Mouse (Mus musculus) gonadal fat pad, adult 2 months (tissue): Measurements from ENCODE around the gene Adcy2. TPM values are rescaled to one million over a fixed set of nuclear protein-coding genes. Genes with fewer than 3 reads are reported as not detected.
A peak's percentile ranks its signal among the peaks of the same experiment; 100 is the strongest.

Experiments used
- DNase-seq: peaks from one replicate; pipeline ENCODE4 v3.0.0-alpha.2; 2012; ENCODE audit warnings: low read depth
- polyA plus RNA-seq: library from polyadenylated mRNA; depleted of rRNA; stranded (reverse); fragments of >200 nt; gene quantifications from 2 replicates; pipeline ENCODE4 v1.2.3, GENCODE M21; 2012

The Adcy2 gene
- polyA plus RNA-seq, 1 experiment, result 0.65 TPM

- DNase-seq, result no peak
Observed at GRCm38 (mm10) chr13:68627041-68627440, 372.3 kb downstream of the Adcy2 start.

- no peak for DNase-seq
Observed at GRCm38 (mm10) chr13:68622792-68623191, 376.5 kb downstream of the Adcy2 start.

- DNase-seq, result no peak
Observed at GRCm38 (mm10) chr13:68607652-68608405, 391.5 kb downstream of the Adcy2 start.

GRCm38 (mm10) chr13:68605689-68606126 is 393.6 kb downstream of the Adcy2 start:
- no peak for DNase-seq

- no peak for DNase-seq
Observed at GRCm38 (mm10) chr13:68603085-68603484, 396.3 kb downstream of the Adcy2 start.

- no peak for DNase-seq
Observed at GRCm38 (mm10) chr13:68601184-68601583, 398.2 kb downstream of the Adcy2 start.

GRCm38 (mm10) chr13:68598953-68599352 is 400.4 kb downstream of the Adcy2 start:
- DNase-seq, result no peak

GRCm38 (mm10) chr13:68597667-68598066 is 401.7 kb downstream of the Adcy2 start:
- no peak for DNase-seq

GRCm38 (mm10) chr13:68597199-68597598 is 402.1 kb downstream of the Adcy2 start, which contains the start of gene 1700001L19Rik:
Gene 1700001L19Rik, plus strand, starts transcription at chr13:68597421.
- no peak for DNase-seq

- no peak for DNase-seq
Observed at GRCm38 (mm10) chr13:68593797-68594196, 405.5 kb downstream of the Adcy2 start.

- no peak for DNase-seq
Observed at GRCm38 (mm10) chr13:68588352-68588751, 411.0 kb downstream of the Adcy2 start.

GRCm38 (mm10) chr13:68585441-68585840 is 413.9 kb downstream of the Adcy2 start:
- no peak for DNase-seq

GRCm38 (mm10) chr13:68583961-68584360 is 415.4 kb downstream of the Adcy2 start:
- DNase-seq, result no peak

GRCm38 (mm10) chr13:68582517-68582780 is 416.9 kb downstream of the Adcy2 start:
- no peak for DNase-seq

GRCm38 (mm10) chr13:68581747-68582516 is 417.4 kb downstream of the Adcy2 start, which contains the start of the genes Mtrr and Fastkd3:
Gene Mtrr, minus strand, starts transcription at chr13:68582149.
Gene Fastkd3, plus strand, starts transcription at chr13:68582234.
- peak; percentile 46 for DNase-seq

- no peak for DNase-seq
Observed at GRCm38 (mm10) chr13:68581086-68581740, 418.1 kb downstream of the Adcy2 start.

GRCm38 (mm10) chr13:68577945-68578344 is 421.4 kb downstream of the Adcy2 start:
- DNase-seq, result peak; percentile 93

- no peak for DNase-seq
Observed at GRCm38 (mm10) chr13:68574398-68574797, 424.9 kb downstream of the Adcy2 start.

GRCm38 (mm10) chr13:68572966-68573913 is 426.1 kb downstream of the Adcy2 start:
- no peak for DNase-seq

- no peak for DNase-seq
Observed at GRCm38 (mm10) chr13:68572247-68572646, 427.1 kb downstream of the Adcy2 start.
